Mouse (Mus musculus): ENCODE results near the gene Fgfr2.

- TF ChIP-seq CTCF (IDR thresholded peaks at IDR 0.05; ENCODE audit: borderline replicate concordance, extremely low read depth, insufficient read depth, insufficient read length) (no peak), POLR2A (IDR thresholded peaks at IDR 0.05; ENCODE audit: borderline replicate concordance, extremely low read depth, insufficient read depth, insufficient read length, poor library complexity, severe bottlenecking) (no peak)
Measured at GRCm38 (mm10) chr7:131019181-131019580, 2104.0 kb downstream of the Fgfr2 start.

All from brain, embryonic 14.5 days (tissue).